Mouse (Mus musculus) lung, postnatal 0 days (tissue): ENCODE measurements at regions not wholly inside any gene's neighbourhood (a gene's known extent, or its start where the extent isn't known, plus 50 kb on each side); places are given as distances from the start of the nearest gene placed in this dataset.

Experiments
- ATAC-seq: fragments of 200-750 bp; cut with Nextera tagmentation; 2 replicates; pipeline ENCODE4 v1.8.0; 2017; ENCODE audit warnings: moderate library complexity
- DNase-seq: peaks from one replicate; pipeline ENCODE4 v3.0.0-alpha.2; 2016; ENCODE audit warnings: low spot score
- H3K27ac ChIP-seq: fragments of 300-500 bp; sonication (generic); 2 replicates; pipeline ENCODE4 v1.5.1; 2014; ENCODE audit warnings: antibody characterized with exemption, mild to moderate bottlenecking, low read length, mixed read lengths
- H3K27me3 ChIP-seq: fragments of 300-500 bp; sonication (generic); replicated peaks from 2 replicates; pipeline ENCODE4 v1.6.1; 2014; ENCODE audit warnings: low read length, mixed read lengths; ENCODE audit not compliant: insufficient read depth
- H3K36me3 ChIP-seq: fragments of 300-500 bp; sonication (generic); 2 replicates; pipeline ENCODE4 v1.6.1; 2014; ENCODE audit warnings: low read length, mixed read lengths; ENCODE audit not compliant: insufficient read depth
- H3K4me1 ChIP-seq: fragments of 300-500 bp; sonication (generic); 2 replicates; pipeline ENCODE4 v1.6.1; 2014; ENCODE audit warnings: antibody characterized with exemption, low read depth, low read length, mixed read lengths; ENCODE audit not compliant: insufficient read depth
- H3K4me2 ChIP-seq: fragments of 300-500 bp; sonication (generic); replicated peaks from 2 replicates; pipeline ENCODE4 v1.6.1; 2014; ENCODE audit warnings: low read depth, mild to moderate bottlenecking, low read length, moderate library complexity, mixed read lengths
- H3K4me3 ChIP-seq: fragments of 300-500 bp; sonication (generic); 2 replicates; pipeline ENCODE4 v1.5.1; 2014; ENCODE audit warnings: low read depth, low read length
- H3K9ac ChIP-seq: fragments of 300-500 bp; sonication (generic); replicated peaks from 2 replicates; pipeline ENCODE4 v1.6.1; 2014; ENCODE audit warnings: low read depth, mild to moderate bottlenecking
- H3K9me3 ChIP-seq: fragments of 300-500 bp; sonication (generic); 2 replicates; pipeline ENCODE4 v1.6.1; 2016; ENCODE audit warnings: low read length, mixed read lengths
- CTCF ChIP-seq: IDR thresholded peaks from 2 replicates; pipeline ENCODE4 v1.5.1; 2016; ENCODE audit warnings: antibody characterized with exemption, mild to moderate bottlenecking
- EP300 ChIP-seq: IDR thresholded peaks from 2 replicates; pipeline ENCODE4 v1.6.1; 2016; ENCODE audit warnings: antibody characterized with exemption, mild to moderate bottlenecking, control low read depth
- WGBS: fragments of 180-500 bp; shearing (Covaris S2); extraction: QIAGEN DNeasy Blood & Tissue Kit; methylation state at CpG from one replicate; pipeline ENCODE4 v1.1.7; 2014; 5-methylcytosine and 5-hydroxymethylcytosine counted together

GRCm38 (mm10) chr13:112073519-112074406, 214.5 kb upstream of the Ankrd55 start:
- Histone ChIP-seq H3K4me3 (no peak overlapping the region), H3K27ac (no peak overlapping the region), H3K4me1 (peaks cover 5% of the 10 kb centered on the region; the same call in 1 of the 2 replicates), H3K4me2 (no peak overlapping the region), H3K36me3 (no peaks in the 10 kb centered on the region), H3K9me3 (no peaks in the 10 kb centered on the region), H3K9ac (no peak overlapping the region), H3K27me3 (no peaks in the 10 kb centered on the region)
- WGBS, result 69% methylated on average over 6 of the region's 6 CpGs
- peak; percentile 54 for DNase-seq
- ATAC-seq, result peak; percentile 58; the same call in 1 of the 2 replicates
- TF ChIP-seq CTCF, result no peak
- TF ChIP-seq EP300, result no peak

DNA sequence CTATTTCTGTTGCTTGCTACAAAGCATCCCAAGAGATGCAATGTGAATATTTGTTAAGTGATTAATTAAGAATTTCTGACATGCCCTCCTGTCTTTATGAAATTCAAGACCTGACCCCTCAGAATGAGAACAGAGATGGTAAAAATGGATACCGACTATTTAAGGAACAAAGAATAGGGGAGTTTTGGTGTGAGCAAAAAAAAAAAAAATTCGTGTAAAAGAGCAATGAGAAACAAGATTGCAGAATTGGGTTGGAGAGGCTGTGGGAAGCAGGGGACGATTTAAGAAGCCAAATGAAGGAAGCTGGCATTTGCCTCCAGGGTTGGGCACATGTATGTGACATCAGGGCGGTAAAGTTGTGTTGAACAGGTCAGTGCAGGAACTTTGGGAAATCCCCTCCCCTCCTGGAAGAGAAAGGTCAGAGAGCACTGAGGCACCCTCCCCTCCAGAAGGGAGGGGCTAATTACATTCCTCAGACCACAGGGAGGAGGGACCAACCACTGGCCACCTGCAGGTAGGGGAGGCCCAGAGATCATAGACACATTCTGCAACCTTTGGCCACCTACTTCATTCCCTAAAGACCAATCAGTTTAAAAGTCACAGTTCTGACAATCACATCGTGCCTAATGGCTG, 212.3 kb upstream of the Ankrd55 start:
- Histone ChIP-seq H3K9me3 (no peaks in the 10 kb centered on the region), H3K4me1 (peaks cover 2% of the 10 kb centered on the region; the same call in 1 of the 2 replicates), H3K36me3 (no peaks in the 10 kb centered on the region), H3K27ac (no peak overlapping the region), H3K27me3 (no peaks in the 10 kb centered on the region), H3K9ac (no peak overlapping the region), H3K4me2 (no peak overlapping the region), H3K4me3 (no peak overlapping the region)
- ATAC-seq (no peak), DNase-seq (no peak)
- TF ChIP-seq CTCF (no peak), EP300 (no peak)
- 55% methylated on average over 5 of the region's 5 CpGs for WGBS

DNA sequence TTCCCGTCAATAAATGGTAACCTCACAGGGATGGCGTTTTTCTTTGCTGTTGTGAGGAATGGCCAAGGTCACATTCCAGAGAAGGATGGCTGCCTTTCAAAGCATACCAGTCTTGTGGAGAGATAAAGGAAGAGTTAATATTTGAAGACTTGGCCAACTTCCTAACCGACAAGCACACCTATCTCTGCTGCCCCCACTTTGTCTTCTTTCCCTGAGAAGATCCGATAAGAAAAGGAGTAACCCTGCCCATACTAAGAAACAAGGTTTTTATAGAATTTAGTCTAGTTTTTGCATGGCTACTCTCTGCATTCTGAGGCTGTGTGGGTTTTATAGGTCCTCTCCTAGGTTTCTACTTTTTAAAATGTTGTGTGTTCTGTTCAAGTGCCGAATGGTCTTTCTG, 210.2 kb upstream of the Ankrd55 start:
- no peak for ATAC-seq

GRCm38 (mm10) chr13:112081935-112082334, 206.3 kb upstream of the Ankrd55 start:
- Histone ChIP-seq H3K27ac (no peak overlapping the region), H3K4me1 (peaks cover 3% of the 10 kb centered on the region; the same call in 1 of the 2 replicates), H3K9ac (no peak overlapping the region), H3K36me3 (no peaks in the 10 kb centered on the region), H3K9me3 (no peaks in the 10 kb centered on the region), H3K4me2 (no peak overlapping the region), H3K27me3 (no peaks in the 10 kb centered on the region), H3K4me3 (no peak overlapping the region)
- no peak for TF ChIP-seq EP300
- TF ChIP-seq CTCF, result no peak
- WGBS, result 73% methylated on average over 3 of the region's 3 CpGs
- ATAC-seq (no peak), DNase-seq (no peak)

More for the DNA sequence above, 210.2 kb upstream of the Ankrd55 start:
- TF ChIP-seq EP300 (no peak), CTCF (no peak)
- H3K9me3 ChIP-seq, result no peaks in the 10 kb centered on the region
- H3K9ac ChIP-seq, result no peak overlapping the region
- no peaks in the 10 kb centered on the region for H3K4me1 ChIP-seq
- no peaks in the 10 kb centered on the region for H3K36me3 ChIP-seq
- 61% methylated on average over 5 of the region's 5 CpGs for WGBS
- no peaks in the 10 kb centered on the region for H3K27me3 ChIP-seq
- H3K4me3 ChIP-seq, result no peak overlapping the region
- no peak overlapping the region for H3K4me2 ChIP-seq
- no peak for DNase-seq
- H3K27ac ChIP-seq, result no peak overlapping the region

DNA sequence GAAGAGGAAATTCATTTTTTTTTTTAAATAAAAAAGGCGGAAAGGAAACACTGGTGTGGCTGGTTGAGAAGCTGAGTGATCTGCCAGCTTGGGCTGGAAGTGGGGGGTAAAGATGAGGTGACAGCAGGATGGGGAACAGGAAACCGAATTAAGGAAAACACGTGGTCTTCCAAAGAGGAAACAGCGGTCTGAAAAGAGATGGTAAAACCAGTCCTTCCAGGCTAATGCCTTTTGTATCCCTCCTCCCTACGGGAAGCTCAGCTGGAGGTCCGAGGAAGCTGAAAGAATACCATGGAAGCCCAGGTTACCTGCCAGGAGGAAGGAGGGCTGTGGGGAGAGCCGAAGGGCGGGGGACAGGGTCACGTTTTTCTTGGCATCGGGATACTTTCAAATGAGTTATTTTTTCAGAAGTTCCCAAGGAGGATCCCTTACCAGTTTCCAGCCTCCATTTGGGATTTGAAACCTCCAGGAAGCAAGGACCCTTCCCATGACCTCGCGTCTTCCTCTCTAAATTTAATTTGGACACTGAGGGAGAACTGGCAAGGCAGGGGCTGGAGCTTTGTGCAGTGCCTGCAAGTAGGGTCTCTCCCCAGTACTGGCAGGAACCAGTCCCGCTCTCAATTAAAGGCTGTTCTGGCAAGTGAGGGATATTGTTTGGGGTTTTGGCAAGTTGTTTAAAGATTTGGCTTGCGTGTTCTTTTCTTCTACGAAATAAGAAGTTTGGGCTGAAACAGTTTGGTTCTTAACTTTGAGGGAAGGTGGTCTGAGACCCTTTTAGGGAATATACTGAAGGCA, 203.6 kb upstream of the Ankrd55 start:
- Histone ChIP-seq H3K4me2 (peak overlapping the region; percentile 25; the same call in 1 of the 2 replicates), H3K4me1 (peaks cover 8% of the 10 kb centered on the region; the same call in 1 of the 2 replicates), H3K27me3 (no peaks in the 10 kb centered on the region), H3K9me3 (no peaks in the 10 kb centered on the region), H3K36me3 (no peaks in the 10 kb centered on the region), H3K4me3 (no peak overlapping the region), H3K9ac (no peak overlapping the region), H3K27ac (no peak overlapping the region)
- ATAC-seq (no peak), DNase-seq (peak; percentile 46)
- WGBS, result 40% methylated on average over 15 of the region's 15 CpGs
- TF ChIP-seq CTCF (no peak), EP300 (no peak)

- Histone ChIP-seq H3K9ac (no peak overlapping the region), H3K27ac (0 out of 2 replicates have a peak overlapping the region, but pooled peaks have one; percentile 32), H3K36me3 (no peaks in the 10 kb centered on the region), H3K4me2 (no peak overlapping the region), H3K4me3 (no peak overlapping the region), H3K4me1 (peaks cover 8% of the 10 kb centered on the region; the same call in 1 of the 2 replicates), H3K27me3 (no peaks in the 10 kb centered on the region), H3K9me3 (no peaks in the 10 kb centered on the region)
- TF ChIP-seq EP300, result peak; percentile 82
- TF ChIP-seq CTCF, result no peak
- peak; percentile 83 for DNase-seq
- WGBS, result 24% methylated on average over 5 of the region's 5 CpGs
- ATAC-seq, result peak; percentile 94
Observed at GRCm38 (mm10) chr13:112088312-112088771, 199.9 kb upstream of the Ankrd55 start.
